Mouse (Mus musculus): ENCODE results near the gene Cep95.

Cep95 gene

GRCm38 (mm10) chr11:106814601-106815320 lies 25.7 kb downstream of the Cep95 start:
- DNase-seq (ENCODE audit: low read depth) = no peak

GRCm38 (mm10) chr11:106815331-106815730 lies 26.3 kb downstream of the Cep95 start:
- DNase-seq (ENCODE audit: low read depth) = no peak

- DNase-seq (ENCODE audit: low read depth) = no peak
These were observed 26.7 kb downstream of the Cep95 start for GRCm38 (mm10) chr11:106815761-106816160.

- no peak for DNase-seq (ENCODE audit: low read depth)
These were observed 27.3 kb downstream of the Cep95 start for GRCm38 (mm10) chr11:106816316-106816715.

GRCm38 (mm10) chr11:106817156-106817555 lies 28.1 kb downstream of the Cep95 start:
- DNase-seq (ENCODE audit: low read depth) = no peak

GRCm38 (mm10) chr11:106817808-106818207 lies 28.8 kb downstream of the Cep95 start:
- no peak for DNase-seq (ENCODE audit: low read depth)

GRCm38 (mm10) chr11:106818341-106818740 lies 29.3 kb downstream of the Cep95 start:
- no peak for DNase-seq (ENCODE audit: low read depth)

GRCm38 (mm10) chr11:106819595-106819994 lies 30.5 kb downstream of the Cep95 start:
- DNase-seq (ENCODE audit: low read depth) = no peak

- no peak for DNase-seq (ENCODE audit: low read depth)
These were observed 31.2 kb downstream of the Cep95 start for GRCm38 (mm10) chr11:106820252-106820651.

GRCm38 (mm10) chr11:106820972-106821371 lies 31.9 kb downstream of the Cep95 start:
- no peak for DNase-seq (ENCODE audit: low read depth)

- no peak for DNase-seq (ENCODE audit: low read depth)
These were observed 32.3 kb downstream of the Cep95 start for GRCm38 (mm10) chr11:106821397-106821796.

- no peak for DNase-seq (ENCODE audit: low read depth)
These were observed 33.4 kb downstream of the Cep95 start for GRCm38 (mm10) chr11:106822491-106822890.

- DNase-seq (ENCODE audit: low read depth) = no peak
These were observed 33.9 kb downstream of the Cep95 start for GRCm38 (mm10) chr11:106822911-106823310.

- DNase-seq (ENCODE audit: low read depth) = no peak
These were observed 34.7 kb downstream of the Cep95 start for GRCm38 (mm10) chr11:106823741-106824140.

GRCm38 (mm10) chr11:106824403-106824802 lies 35.4 kb downstream of the Cep95 start:
- no peak for DNase-seq (ENCODE audit: low read depth)

GRCm38 (mm10) chr11:106828079-106828478 lies 39.0 kb downstream of the Cep95 start:
- no peak for DNase-seq (ENCODE audit: low read depth)

GRCm38 (mm10) chr11:106842002-106842401 lies 53.0 kb downstream of the Cep95 start:
- no peak for DNase-seq (ENCODE audit: low read depth)

- peak; percentile 23 for DNase-seq (ENCODE audit: low read depth)
These were observed 62.4 kb downstream of the Cep95 start for GRCm38 (mm10) chr11:106851438-106851837.
